Mouse (Mus musculus) megakaryocyte, embryonic 14.5 days (primary cell): ENCODE data around the gene Foxp3. TPM values are rescaled to one million over a fixed set of nuclear protein-coding genes. Genes with fewer than 3 reads are reported as not detected.

Source experiments
- H3K27me3 ChIP-seq: replicated peaks from 2 replicates; pipeline ENCODE3; 2012; ENCODE audit warnings: inconsistent platforms
- H3K36me3 ChIP-seq: replicated peaks from 2 replicates; pipeline ENCODE3; 2012; ENCODE audit warnings: low read length, inconsistent platforms, mixed read lengths
- H3K4me1 ChIP-seq: 2 replicates; pipeline ENCODE4 v1.6.1; 2012; ENCODE audit warnings: inconsistent platforms
- H3K4me3 ChIP-seq: replicated peaks from 2 replicates; pipeline ENCODE3; 2012; ENCODE audit warnings: moderate library complexity, mild to moderate bottlenecking, inconsistent platforms
- H3K9me3 ChIP-seq: 2 replicates; pipeline ENCODE4 v1.6.1; 2012; ENCODE audit warnings: inconsistent platforms
- FLI1 ChIP-seq: IDR thresholded peaks from 2 replicates; pipeline ENCODE4 v1.6.1; 2012; ENCODE audit warnings: low read length, inconsistent platforms, mixed read lengths
- GATA1 ChIP-seq: IDR thresholded peaks from 3 replicates; pipeline ENCODE4 v1.6.1; 2012; ENCODE audit warnings: mixed read lengths, low read length, inconsistent platforms, borderline replicate concordance
- polyA plus RNA-seq: library from polyadenylated mRNA; stranded (reverse); fragments of >175 nt; gene quantifications from 2 replicates; pipeline ENCODE4 v1.2.3, GENCODE M21; 2012; ENCODE audit warnings: low replicate concordance; ENCODE audit not compliant: insufficient read depth

Foxp3 gene
- polyA plus RNA-seq = 3.1 TPM in 1 of 2 replicates, not detected in the other

- peaks cover 7% of the 10 kb centered on the region; the same call in 1 of the 2 replicates for H3K9me3 ChIP-seq
- no peak for TF ChIP-seq FLI1
- TF ChIP-seq GATA1 = no peak
- H3K4me1 ChIP-seq = peaks cover 60% of the 10 kb centered on the region
- H3K4me3 ChIP-seq = peak within 1 kb of the TSS; percentile 95
- H3K27me3 ChIP-seq = peaks cover 3% of the 10 kb centered on the region
- H3K36me3 ChIP-seq = peaks cover 11% of the 10 kb centered on the region
Observed at GRCm38 (mm10) chrX:7573176-7574086, at the start of gene Foxp3. Foxp3 (plus strand) TSS chrX:7573644.

- 0 out of 2 replicates have a peak, but pooled peaks cover 3% of the 10 kb centered on the region for H3K9me3 ChIP-seq
- no peaks in the 10 kb centered on the region for H3K4me1 ChIP-seq
- H3K4me3 ChIP-seq = no peak overlapping the region
- H3K27me3 ChIP-seq = peaks cover 13% of the 10 kb centered on the region
- H3K36me3 ChIP-seq = no peaks in the 10 kb centered on the region
- TF ChIP-seq GATA1 (no peak), FLI1 (no peak)
Observed at GRCm38 (mm10) chrX:7524961-7525360, 48.5 kb upstream of the Foxp3 start.

- Histone ChIP-seq H3K9me3 (no peaks in the 10 kb centered on the region), H3K4me3 (no peak overlapping the region), H3K27me3 (peaks cover 9% of the 10 kb centered on the region), H3K4me1 (peaks cover 31% of the 10 kb centered on the region), H3K36me3 (no peaks in the 10 kb centered on the region)
- TF ChIP-seq FLI1 (no peak), GATA1 (no peak)
Observed at GRCm38 (mm10) chrX:7553474-7553873, 20.0 kb upstream of the Foxp3 start.

GRCm38 (mm10) chrX:7563076-7563475, 10.4 kb upstream of the Foxp3 start:
- Histone ChIP-seq H3K9me3 (no peaks in the 10 kb centered on the region), H3K36me3 (peaks cover 13% of the 10 kb centered on the region), H3K4me3 (no peak overlapping the region), H3K27me3 (peaks cover 2% of the 10 kb centered on the region), H3K4me1 (peaks cover 31% of the 10 kb centered on the region)
- TF ChIP-seq GATA1 (no peak), FLI1 (no peak)

- H3K4me1 ChIP-seq = peaks cover 57% of the 10 kb centered on the region
- peak overlapping the region; percentile 65 for H3K4me3 ChIP-seq
- TF ChIP-seq FLI1 = no peak
- no peaks in the 10 kb centered on the region for H3K27me3 ChIP-seq
- no peaks in the 10 kb centered on the region for H3K9me3 ChIP-seq
- H3K36me3 ChIP-seq = peaks cover 4% of the 10 kb centered on the region
Observed at GRCm38 (mm10) chrX:7566352-7566751, 7.1 kb upstream of the Foxp3 start.

GRCm38 (mm10) chrX:7567491-7567890, 6.0 kb upstream of the Foxp3 start:
- H3K4me1 ChIP-seq = peaks cover 68% of the 10 kb centered on the region
- TF ChIP-seq FLI1 = no peak
- TF ChIP-seq GATA1 = no peak
- H3K9me3 ChIP-seq = no peaks in the 10 kb centered on the region
- peaks cover 11% of the 10 kb centered on the region for H3K36me3 ChIP-seq
- no peaks in the 10 kb centered on the region for H3K27me3 ChIP-seq
- no peak overlapping the region for H3K4me3 ChIP-seq

GRCm38 (mm10) chrX:7570481-7571175, 2.8 kb upstream of the Foxp3 start:
- TF ChIP-seq FLI1 = no peak
- no peak for TF ChIP-seq GATA1
- Histone ChIP-seq H3K9me3 (peaks cover 7% of the 10 kb centered on the region; the same call in 1 of the 2 replicates), H3K27me3 (no peaks in the 10 kb centered on the region), H3K4me1 (peaks cover 79% of the 10 kb centered on the region), H3K36me3 (peaks cover 11% of the 10 kb centered on the region), H3K4me3 (no peak overlapping the region)

GRCm38 (mm10) chrX:7571565-7572136, 1.8 kb upstream of the Foxp3 start:
- Histone ChIP-seq H3K9me3 (peaks cover 7% of the 10 kb centered on the region; the same call in 1 of the 2 replicates), H3K36me3 (peaks cover 11% of the 10 kb centered on the region), H3K4me1 (peaks cover 78% of the 10 kb centered on the region), H3K27me3 (peaks cover 3% of the 10 kb centered on the region), H3K4me3 (no peak overlapping the region)
- no peak for TF ChIP-seq GATA1
- no peak for TF ChIP-seq FLI1

GRCm38 (mm10) chrX:7572466-7572865, 978 bp upstream of the Foxp3 start:
- Histone ChIP-seq H3K9me3 (peaks cover 7% of the 10 kb centered on the region; the same call in 1 of the 2 replicates), H3K27me3 (peaks cover 3% of the 10 kb centered on the region), H3K36me3 (peaks cover 11% of the 10 kb centered on the region), H3K4me1 (peaks cover 70% of the 10 kb centered on the region), H3K4me3 (peak overlapping the region; percentile 95)
- TF ChIP-seq GATA1 (no peak), FLI1 (no peak)
